Comparison of ENCODE assay signal across 8 mouse cellular contexts in genomic region chr12:71707727-71708369, GRCm38 (mm10).
A peak's percentile ranks its signal among the peaks of the same experiment; 100 is the strongest.
DNase-seq lines count a peak whose midpoint lies in the region; ATAC-seq lines count a peak whose summit lies in the region.

No protein-coding gene starts in this region.

- peak; percentile 87 for ATAC-seq in megakaryocyte progenitor cell, adult 5-6 weeks (replicated peaks; ENCODE audit: poor library complexity)

- DNase-seq in gastrocnemius, adult 18-20 months (ENCODE audit: low spot score): peak; percentile 67
- DNase-seq in gastrocnemius, postnatal 25 days: no peak
- peak; percentile 38 for DNase-seq in adrenal gland, adult 8-10 months
- peak; percentile 46 for DNase-seq in embryo, embryonic 11.5 days (ENCODE audit: low read depth, low spot score)
- peak; percentile 59 to 79 for DNase-seq in heart, postnatal 14 days
- peak; percentile 76 for DNase-seq in layer of hippocampus, adult 9-10 months (ENCODE audit: low spot score)
- DNase-seq in right cerebral cortex, postnatal 4 days: peak; percentile 73

- intact Hi-C loops in heart, postnatal 14 days (cut with DNase I): loop anchor here (1.0 to 2.0 kb wide), 2 partner anchors 397 to 511 kb away; no protein-coding TSS in a partner anchor
